Mouse (Mus musculus) gastrocnemius, postnatal 25 days (tissue): ENCODE data around the gene Fgfr2. TPM values are rescaled to one million over a fixed set of nuclear protein-coding genes. Genes with fewer than 3 reads are reported as not detected.
"Not testable (repeated sequence)": the region's sequence is repeated elsewhere in the genome, so short reads cannot be mapped to it uniquely, and the experiment has no call there.

Experiments used
- DNase-seq: peaks from one replicate; pipeline ENCODE4 v3.0.0; 2022
- total RNA-seq, 2 experiments: library from RNA; stranded (reverse); gene quantifications; 1 replicate in 1 of 2; 2 replicates in 1 of 2; pipeline ENCODE4 v1.2.3; 2021

The Fgfr2 gene
- total RNA-seq, 2 experiments from 2014 or later, result 0.33 to 0.96 TPM

DNA sequence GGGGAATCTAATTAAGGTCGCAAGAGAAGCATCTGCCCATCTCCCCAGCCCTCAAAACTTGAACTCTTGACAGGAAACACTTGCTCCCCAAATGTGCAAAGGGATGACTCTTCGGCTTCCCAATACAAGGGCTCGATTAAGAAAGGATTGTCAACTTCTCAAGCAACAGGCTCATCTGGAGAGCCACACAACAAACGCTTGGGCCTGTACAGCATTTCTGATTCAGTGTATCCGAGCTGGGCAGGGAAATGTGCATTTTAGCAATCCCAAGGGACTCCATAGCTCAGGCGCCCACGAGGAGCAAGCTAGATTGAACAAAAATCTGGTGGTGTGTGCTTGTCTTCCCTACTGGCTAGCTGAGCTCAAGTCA lies 2576.7 kb downstream of the Fgfr2 start:
- no peak for DNase-seq

DNA sequence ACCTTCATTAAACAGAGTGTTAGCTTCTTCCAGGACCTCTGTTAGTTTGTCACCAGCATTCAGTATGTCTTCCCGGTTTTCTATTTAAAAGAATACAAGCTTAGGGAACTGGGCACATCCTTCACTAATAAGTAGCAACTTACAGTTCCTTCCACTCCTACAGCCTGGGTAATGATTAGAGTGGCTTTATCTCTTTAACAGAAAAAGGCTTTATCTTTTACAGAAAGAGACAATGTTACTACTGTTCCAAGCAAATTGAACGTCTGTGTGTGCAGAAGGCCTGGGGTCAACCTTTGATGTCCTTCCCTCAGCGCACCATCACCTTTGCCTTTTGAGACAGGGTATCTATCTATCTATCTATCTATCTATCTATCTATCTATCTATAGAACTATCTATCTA lies 2577.3 kb downstream of the Fgfr2 start:
- no peak for DNase-seq

DNA sequence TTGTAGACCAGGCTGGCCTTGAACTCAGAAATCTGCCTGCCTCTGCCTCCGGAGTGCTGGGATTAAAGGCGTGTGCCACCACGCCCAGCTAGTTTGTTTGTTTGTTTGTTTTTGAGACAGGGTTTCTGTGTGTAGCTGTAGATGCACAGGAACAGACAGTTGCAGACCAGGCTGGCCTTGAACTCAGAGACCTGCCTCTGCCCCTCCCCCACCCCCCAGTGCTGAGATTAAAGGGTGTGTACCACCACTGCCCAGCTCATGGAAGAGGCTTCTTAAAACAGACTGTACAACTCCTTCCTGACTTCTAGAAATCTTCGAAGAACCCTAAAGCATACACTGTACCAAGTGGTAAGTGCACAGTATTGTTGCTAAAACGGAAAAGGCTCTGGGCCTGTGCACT lies 2577.7 kb downstream of the Fgfr2 start:
- DNase-seq, result no peak

DNA sequence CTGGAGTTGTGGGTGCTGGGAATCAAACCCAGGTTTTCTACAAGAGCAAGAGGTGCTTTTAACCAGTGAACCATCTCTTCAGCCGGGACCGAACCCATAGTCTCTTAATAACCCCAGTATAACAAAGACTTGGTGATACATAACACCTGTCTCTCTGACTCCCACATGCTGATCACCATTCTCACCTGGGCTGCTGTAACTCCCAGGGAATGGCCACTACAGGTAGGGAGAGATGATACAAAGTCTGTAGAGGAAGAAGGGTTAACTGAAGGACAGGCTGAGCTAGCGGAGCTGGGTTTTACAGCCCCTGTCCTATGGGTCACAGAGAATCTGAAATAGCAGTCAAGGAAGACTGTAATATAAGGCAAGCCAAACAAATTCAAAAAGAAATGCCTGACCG lies 2580.0 kb downstream of the Fgfr2 start:
- no peak for DNase-seq

DNA sequence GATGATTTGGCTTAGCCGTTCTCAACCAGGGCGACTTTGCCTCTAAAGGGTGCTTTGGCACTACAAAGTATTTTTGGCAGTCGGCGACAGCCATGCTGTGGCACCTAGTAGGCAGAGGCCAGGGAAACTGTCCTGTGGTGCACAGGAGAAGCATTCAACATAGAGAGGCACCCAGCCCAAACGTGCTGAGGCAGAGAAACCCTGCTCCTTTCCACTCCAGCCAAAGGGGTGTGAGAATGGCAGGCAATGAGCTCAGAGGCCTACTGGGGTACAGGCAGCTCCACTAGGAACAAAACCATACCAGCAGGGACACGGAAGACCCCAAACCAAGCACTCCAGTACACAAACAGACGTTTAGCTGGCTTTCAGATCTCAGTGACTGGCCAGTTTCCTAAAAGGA lies 2583.0 kb downstream of the Fgfr2 start:
- no peak for DNase-seq

DNA sequence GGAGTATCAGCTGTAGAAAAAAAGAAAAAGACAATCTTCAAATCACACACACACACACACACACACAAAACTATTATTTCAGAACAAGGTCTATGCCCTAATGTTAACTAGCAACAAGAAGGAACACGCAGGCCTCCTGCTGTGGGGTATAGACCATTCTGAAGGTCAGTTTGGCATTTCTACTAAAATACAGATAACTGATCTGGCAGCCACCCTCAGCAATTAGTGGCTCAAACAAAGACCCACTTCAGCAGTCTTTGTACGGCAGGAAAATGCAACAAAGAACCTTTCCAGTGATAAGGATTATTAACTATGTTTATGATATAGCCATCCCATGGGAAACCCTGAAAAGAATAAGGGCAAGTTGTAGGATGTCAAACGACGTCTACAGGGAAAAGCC lies 2586.1 kb downstream of the Fgfr2 start:
- no peak for DNase-seq

DNA sequence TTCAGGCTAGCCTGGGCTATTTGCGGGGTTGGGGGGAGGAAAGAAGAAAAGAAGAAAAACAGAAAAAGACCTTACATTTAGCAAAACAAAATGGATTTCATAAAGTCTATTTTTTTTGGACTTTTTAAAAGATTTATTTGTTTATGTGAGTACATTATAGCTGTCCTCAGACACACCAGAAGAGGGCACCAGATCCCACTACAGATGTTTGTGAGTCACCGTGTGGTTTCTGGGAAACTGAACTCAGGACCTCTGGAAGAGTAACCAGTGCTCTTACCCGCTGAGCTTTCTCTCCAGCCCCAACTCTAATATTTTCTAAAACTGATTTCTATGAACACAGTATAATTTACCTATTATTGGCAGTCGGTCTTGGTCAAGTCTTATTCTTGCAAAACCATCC lies 2588.0 kb downstream of the Fgfr2 start:
- DNase-seq, result no peak

DNA sequence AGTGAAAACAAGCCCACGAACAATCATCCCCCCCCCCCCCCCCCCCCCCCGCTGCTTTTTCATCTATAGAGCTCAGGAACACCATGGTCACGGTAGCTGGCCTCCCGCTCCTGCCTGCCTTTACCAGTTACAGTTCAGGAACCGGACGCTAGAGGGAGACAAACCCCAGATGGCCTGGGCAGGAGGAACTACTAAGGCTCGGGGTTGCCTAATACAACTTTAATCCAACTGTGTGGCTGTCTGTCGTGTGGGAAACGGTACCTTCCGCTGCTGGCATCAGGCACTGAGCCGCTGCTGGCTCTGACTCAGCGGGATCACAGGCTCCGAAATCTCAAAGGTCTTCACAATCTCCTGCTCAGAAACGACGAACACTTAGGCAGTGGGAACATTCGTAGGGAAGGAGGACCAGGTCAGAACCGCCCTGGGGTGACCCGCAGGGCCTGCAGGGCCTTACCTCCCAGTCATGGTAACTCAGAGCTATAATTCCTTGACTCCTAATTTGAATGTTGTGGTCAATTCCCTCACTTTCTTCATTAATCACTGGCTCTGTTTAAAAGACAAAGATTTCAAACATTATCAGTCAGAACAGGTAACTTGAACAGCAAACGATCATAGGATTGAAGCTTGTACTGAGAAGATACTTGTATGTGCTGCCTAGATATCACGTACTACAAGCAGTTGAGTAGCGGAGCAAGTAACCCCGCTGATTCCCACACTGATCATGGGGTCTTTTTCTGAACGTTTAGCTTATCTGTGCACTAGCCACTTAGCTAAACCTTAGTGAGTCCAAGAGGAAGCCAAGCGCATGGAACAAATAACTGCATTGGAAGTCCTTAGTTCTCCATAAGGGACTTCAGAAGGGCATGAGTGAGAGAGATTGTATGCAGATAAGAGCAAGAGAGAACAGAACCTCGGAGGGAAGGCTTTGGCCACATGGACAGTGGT lies 2589.6 kb downstream of the Fgfr2 start:
- DNase-seq, result peak; percentile 63

DNA sequence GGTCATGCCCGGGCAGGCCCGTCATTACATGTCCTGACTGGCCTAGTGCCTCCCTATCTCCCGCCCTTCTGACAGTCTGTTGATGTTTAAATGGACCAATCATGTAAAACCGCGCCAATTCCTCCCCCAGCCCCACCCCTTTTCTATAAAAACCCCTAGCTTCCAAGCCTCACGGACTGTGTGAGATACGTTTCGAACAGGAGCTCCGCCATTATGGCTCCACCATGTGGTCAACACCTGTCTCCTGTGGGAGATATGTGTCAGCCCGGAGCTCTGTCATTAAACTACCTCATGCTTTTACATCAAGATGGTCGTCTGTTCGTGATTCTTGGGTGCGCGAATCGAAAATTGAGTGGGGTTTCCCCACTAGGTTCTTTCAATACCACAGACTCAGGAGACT lies 2592.0 kb downstream of the Fgfr2 start:
- DNase-seq, result not testable (repeated sequence)

DNA sequence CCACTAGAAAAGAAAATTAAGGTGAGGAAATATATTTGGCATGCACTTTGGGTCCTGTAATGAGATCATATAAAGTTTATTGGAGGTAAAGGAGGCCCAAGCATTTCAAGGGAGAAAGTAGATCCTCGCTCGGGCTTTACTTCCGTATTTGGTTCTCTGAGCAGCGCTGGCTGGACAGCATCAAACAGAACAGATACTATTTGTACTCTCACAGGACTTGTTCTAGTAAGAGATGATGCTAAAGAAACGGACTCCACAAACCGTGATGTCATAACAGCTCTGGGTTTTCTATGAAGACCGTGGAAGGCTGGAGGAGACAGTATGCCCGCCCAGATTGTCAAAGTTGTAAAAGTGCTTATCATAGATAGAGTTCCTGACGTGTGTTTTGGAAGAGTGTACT lies 2595.8 kb downstream of the Fgfr2 start:
- no peak for DNase-seq

DNA sequence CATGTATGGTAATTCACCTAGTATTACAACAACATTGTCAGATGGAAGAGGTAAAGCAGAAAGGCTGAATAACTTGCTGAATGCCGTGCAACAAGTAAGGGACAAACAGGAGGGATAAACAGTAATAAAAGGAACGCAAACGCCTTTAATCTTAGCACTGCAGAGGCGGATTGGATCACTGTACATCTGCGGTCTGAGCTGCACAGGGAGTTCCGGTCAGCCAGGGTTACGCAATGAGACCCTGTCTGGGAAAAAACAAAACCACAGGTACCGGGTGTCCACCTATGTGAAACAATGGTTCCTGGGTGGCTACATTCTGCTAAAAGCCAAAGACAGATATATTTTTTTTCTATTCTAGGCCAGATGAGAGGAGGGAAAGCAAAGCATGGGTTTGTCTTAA lies 2599.7 kb downstream of the Fgfr2 start:
- DNase-seq, result no peak

DNA sequence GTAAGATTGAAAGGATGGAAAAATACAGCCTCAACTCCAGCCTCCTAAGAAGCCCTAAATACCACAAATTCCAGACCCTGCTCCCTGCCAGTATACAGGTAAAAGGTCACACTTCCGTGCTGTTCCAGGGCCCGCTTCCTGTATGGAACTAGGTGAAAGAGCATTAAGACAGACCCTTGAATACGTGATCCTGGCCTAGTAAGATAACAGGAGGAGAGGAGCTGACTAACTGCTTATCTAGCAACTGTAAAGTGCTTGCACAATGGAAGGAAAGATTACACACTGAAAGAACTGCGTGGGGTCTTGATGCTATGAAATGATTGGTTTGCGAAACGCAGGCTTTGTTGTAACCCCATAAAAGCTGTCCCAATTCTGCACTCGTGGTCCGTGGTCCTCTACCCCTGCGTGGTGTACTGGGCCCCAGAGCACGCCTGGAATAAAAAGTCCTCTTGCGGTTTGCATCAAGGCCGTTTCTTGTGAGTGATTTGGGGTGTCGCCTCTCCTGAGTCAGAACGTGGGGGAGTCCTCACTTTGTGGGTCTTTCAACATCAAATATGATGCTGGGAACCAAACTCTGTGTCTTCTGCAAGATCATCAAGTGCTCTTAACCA lies 2602.2 kb downstream of the Fgfr2 start:
- no peak for DNase-seq

DNA sequence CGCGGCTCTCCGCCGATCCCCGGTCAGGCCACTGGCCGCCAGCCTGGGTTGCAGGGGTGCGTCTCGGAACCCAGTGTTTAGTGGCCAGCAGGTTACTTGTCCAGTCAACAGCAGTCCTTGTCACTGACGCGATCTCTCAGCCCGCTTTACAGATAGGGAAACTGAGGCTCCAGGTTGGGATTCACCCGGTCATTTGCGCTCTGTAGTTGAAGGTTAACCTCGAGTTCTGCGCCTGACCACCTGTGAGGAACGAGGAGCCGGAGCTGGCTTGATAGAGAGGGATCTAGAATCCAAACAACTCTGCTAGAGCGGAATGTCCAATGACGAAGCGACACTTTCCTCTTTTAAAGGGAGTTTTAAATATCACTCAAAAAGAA lies 2603.1 kb downstream of the Fgfr2 start, which contains the start of gene Ate1:
Ate1 (minus strand) TSS at position 321 of the 377 bp plus-strand sequence.
- no peak for DNase-seq

DNA sequence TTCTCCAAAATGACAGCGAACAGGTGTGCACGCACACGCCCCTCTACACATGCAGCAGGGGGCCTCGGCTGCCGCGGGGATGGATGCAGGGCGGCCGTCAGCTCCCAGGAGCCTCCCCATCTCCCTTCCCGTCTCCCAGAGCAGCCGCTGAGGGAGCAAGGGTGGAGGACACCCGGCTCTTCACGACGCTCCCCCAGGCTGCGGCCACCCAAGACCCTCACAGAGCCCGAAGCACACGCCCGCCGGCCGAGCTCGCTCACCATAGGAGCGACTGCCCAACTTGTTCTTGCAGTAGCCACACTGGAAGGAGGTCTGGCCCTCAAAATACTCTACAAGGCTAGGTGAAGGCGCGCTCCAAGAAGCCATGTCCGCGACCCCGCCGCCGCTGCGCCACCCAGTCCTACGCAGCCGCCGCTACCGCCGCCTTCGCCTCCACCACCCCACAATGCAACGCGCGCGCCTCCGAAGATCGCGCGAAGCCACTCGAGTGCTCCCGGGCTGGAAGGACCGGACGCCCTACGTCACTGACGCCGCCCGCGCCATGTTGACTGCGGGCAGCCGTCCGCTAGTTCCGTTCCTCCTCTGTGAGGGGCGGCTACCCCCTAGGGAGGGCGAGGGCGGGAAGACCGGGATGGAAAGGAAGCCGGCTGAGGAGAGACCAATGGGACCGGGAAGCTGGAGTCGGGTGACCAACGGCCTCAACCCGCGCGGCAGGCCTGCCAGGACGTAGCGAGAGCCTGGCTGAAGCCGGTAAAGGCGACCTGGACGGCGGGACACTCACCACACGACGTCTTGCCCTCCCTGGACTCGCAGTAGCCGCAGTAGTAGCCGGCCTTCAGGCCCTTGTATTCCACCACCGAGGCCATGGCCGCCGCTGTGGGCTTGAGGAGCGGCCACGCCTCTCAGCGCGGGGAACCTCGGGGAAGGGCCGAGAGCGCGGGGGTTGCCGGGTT lies 2603.8 kb downstream of the Fgfr2 start:
- DNase-seq, result peak; percentile 99

DNA sequence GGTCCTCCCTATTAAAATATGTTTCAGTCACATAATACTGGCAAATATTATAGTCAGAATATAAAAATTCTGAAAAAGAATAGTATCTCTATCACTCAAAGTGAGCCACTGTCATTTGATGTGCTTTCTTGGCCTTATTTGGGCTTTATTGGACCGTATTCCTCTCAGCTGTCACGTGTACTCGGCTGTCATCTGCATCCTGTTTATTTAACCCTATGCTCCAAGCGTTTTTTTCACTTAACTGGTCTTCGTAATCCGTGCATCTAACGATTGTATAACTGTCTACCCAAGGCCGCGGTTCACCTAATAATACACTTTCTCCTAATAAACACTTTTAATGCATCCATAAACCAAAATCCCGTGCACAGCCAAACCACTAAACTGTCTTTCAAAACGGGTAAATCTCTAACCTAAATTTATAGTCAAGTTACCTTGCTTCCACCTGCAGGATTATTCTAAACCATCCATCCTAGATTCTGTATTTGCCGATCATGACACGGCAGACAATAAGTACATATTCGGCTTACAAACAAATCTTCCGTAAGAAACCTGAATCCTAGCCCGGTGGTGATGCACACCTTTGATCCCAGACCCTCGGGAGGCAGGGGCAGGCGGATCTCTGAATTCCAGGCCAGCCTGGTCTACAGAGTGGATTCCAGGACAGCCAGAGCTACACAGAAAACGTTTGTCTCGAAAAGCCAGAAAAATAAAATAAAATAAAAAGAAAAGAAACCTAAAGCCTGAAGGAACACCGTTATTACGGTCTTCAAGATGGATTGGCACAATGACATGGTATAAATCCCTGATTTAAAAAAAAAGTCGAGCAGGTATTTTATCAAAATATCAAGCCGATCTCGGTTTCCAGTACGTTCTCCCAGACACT lies 2604.7 kb downstream of the Fgfr2 start:
- no peak for DNase-seq

DNA sequence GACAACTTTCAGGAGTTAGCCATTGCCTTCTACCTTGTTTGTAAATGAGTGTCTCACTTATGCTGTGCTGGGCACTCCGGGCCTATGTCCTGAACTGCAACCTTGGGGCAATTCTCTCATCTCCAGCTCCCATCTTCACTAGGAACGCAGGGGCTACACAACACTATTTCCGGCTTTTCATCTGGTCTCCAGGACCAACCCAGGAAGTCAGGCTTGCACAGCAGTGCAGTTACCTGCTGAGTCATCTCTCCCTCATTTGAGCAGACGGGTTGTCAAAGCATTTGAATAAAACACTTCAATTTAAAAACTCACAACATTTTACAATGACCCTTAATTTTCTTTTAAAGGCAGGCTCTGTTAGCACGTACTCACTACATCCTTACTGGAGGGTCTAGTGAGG lies 2612.9 kb downstream of the Fgfr2 start:
- no peak for DNase-seq

DNA sequence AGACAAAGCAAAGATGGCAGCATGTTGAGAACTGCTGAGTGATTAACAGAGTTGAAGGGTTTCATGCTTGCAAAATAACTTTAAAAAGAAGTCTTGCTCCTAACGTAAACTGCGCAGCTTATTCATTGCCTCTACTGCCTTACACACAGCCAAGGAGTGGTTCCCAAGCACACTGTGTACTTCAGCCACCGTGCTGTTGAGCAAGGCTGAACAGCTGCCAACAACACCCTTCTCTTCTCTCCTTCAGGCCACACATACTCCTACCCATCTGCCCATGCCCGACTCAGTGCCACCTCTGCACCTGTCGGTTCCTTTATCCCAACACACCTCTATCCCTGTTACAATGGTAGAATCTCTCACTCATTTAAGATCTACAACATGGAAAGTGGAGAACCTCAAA lies 2620.1 kb downstream of the Fgfr2 start:
- DNase-seq, result no peak

DNA sequence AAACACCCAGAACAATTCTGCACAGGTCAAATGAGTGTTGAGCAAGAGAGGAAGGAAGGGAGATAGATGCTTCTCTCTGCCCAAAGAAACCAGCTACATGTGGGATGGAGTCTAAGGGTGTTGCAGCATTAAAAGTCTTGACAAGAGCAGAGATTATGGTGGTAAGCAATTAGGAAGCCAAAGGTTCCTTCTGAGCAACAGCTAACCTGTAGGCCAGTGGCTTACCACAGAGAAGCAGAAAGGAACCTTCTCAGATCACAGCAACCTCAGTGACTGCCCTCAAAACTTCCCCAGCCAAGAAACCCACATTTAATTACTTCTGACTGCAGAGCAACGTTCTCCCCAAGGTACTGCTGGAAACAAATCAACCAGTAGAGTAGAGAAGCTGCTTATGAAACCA lies 2621.7 kb downstream of the Fgfr2 start:
- no peak for DNase-seq

DNA sequence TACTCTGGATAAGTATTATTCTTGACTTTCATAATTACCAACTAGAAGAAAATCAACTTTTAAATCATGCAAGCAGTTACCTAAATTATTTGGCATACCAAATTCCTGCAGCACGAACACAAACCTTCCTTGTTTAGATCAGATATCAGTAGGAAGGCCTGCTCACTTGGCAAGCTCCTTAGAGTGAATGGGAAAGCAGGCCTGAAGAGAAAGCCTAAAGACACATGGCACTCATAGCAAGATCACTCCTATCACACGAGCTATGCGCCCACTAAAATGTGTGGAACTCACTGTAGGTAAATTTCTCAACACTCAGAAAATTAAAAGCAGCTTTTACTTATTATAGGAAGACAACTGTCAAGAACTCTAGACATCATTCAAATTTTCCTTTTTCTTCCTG lies 2629.8 kb downstream of the Fgfr2 start:
- DNase-seq, result no peak

DNA sequence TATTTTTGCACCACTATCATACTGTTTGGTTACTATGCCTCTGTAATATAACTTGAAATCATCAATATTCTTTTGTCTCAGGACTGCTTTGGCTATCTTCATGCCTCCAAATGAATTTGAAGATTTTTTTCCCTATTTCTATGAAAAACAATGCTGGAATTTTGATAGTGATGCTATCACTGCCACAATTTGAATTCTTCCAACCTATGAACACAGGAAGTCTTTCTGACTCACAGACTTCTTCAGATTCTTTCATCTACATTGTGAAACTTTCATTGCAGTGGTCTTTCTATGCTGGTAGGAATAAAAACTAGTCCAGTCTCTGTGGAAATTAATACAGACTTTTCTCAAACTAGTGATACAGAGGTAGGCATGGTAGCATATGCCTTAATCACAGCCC lies 2631.1 kb downstream of the Fgfr2 start:
- no peak for DNase-seq

DNA sequence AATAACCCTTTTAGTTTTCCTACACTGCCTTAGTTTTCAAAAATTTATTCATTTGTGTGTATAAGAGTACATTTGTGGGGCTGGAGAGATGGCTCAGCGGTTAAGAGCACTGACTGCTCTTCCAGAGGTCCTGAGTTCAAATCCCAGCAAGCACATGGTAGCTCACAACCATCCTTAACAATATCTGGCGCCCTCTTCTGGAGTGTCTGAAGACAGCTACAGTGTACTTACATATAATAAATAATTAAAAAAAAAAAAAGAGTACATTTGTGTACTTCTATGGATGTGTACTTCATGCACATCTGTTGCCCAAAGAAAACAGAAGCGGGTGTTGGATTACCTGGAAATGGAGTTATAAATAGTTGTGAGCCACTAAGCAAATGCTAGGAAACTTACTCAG lies 2644.1 kb downstream of the Fgfr2 start:
- DNase-seq, result not testable (repeated sequence)

DNA sequence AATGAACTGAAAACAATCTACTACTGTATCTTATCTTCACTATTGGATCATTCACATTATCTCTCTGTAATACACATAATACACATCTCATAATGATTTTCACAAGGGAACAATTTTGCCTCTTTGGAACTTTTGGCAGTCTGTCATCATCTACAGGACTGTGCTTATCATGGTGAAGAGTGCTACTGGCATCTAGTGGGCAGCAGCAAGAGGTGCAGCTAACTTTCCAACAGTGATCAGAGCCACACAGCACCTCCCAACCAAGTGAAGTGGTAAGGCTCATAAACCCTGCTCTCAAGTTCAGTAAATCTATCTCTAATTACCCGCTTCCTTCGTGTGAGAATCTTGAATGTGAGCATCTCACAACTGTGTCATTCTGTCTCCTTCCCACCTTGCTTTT lies 2647.2 kb downstream of the Fgfr2 start:
- peak; percentile 8 for DNase-seq
